Mouse (Mus musculus) ovary, postnatal 36 days (tissue): ENCODE measurements at regions not wholly inside any gene's neighbourhood (a gene's known extent, or its start where the extent isn't known, plus 50 kb on each side); places are given as distances from the start of the nearest gene placed in this dataset.
"Not testable (repeated sequence)": the region's sequence is repeated elsewhere in the genome, so short reads cannot be mapped to it uniquely, and the experiment has no call there.

ENCODE experiments used
- DNase-seq: peaks from one replicate; pipeline ENCODE4 v3.0.0; 2022; ENCODE audit warnings: low spot score, mixed read lengths

DNA sequence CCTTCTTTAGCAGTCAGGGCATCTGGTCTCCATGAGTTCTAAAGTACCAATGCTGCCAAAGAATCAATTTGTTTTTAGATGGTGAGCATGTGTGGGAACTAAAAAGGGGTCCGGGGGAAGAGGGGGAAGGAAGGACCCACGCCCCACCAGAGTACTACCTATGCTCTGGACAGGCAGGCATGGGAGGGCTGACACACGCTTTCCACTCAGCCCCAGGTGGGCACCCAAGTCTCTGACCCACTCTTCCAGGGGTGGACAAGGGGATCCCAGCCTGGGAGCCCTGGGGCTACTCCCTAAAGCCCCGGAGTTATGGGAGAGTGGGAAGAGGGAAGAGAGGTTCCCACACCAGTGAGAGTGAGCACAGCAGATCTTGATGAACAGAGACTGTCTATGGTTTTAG is 1446.9 kb downstream of the Zfp704 start:
- DNase-seq: no peak

DNA sequence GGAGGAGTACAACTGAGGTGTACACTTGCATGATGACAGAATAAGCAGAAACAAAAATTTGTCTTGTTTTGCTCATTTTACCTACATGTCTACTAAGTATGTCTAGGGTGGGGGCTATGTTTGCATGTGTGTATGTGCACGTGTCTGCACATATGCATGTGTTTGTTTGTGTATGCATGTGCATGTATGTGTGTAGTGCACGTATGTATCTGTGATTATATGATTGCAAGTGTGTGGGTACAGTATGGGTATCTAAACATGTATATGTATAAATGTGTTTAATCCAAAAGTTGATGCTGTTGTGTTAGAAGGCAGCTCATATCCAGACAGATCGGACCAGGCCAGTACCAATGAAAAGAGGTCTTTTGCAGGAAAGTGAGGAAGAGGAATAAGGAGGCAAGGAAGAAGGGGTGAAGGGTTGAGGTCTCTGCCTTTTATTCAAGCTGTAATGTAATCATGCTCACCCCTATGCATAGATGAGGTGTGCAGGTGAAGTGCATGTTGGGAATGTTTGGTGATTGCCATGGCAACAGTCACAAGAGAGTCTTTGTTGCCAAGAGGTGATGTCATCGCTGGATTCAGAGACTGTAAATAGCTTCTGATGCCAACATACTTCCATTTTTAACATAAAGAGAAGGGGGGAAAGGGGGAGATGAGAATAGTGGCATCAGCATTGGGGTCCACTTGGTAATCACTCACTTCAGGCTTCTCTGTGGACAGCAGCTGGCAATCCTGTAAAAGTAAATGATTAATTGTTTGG is 1447.7 kb downstream of the Zfp704 start:
- no peak for DNase-seq

DNA sequence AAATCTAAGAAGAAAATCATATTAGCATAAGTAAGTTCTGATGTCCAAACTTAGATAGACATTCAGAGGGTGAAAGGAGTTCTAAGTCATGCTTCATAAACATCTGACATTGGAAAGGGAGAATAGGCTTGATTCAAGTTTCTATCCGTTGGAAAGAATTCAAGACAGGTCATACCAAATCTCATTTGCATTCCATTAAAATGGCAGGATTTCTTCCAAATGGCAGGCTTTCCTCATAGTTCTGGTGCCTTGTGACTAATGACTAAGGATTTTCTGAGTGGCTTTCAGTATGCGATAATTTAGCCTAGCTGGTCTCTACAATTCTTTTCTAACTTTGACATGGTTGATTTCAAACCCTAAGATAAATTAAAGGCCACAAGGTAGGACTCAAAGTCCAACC is 1466.9 kb downstream of the Zfp704 start:
- no peak for DNase-seq

DNA sequence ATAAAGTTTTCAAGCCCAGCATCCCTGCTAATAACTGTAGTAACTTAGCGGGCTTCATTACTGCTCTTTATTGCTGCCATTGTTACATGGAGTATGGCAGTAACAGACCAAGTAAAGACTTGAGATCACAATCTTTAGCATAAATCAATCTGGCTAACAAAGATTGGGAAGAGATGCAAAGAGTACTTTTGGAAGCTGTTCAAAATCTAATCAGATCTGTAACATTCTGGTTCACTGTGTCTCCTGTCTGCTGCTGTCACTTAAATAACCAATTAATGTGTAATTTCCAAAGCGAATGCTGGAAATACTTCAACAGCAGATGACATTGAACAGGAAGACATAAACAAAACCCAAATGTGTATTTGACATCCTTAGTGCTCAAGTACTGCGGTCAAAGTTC is 1467.7 kb downstream of the Zfp704 start:
- no peak for DNase-seq

DNA sequence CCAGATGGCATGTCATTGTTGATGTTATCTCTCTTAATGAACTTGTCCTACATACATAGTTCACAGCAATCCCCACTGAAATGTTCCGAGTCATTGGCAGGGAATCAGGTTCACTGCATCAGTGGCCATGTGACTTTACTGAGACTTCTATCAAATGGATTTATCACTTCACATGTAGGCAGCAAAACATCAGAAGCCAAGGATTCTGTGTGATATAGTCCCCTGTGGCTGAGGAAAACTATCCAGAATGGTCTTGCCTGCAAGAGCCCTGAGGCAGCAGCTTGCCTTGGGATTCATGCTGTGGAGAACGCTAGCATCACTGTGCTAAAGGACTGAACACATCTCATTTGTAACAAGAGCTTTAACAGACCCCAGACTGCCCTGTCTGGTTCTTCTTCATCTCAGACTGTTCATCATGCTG is 1468.2 kb downstream of the Zfp704 start:
- DNase-seq: no peak

DNA sequence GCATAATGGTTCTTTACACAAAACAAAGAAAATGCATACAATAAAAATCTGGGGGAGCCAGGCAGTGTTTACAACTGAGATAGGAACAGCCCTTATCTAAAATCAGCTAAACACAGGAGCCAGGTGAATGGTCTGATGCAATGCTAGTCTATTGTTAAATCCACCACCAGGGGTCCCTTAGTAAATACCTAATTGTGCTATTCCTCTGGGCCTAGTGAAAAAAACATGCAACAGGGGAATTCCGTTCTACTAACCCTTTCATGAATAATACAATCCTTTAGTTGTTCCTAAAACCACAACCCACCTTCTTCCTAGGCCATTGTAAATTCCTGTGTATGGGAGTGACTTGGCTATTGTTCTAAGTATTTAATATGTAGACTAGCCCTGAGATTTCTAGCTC is 1486.2 kb downstream of the Zfp704 start:
- not testable (repeated sequence) for DNase-seq

DNA sequence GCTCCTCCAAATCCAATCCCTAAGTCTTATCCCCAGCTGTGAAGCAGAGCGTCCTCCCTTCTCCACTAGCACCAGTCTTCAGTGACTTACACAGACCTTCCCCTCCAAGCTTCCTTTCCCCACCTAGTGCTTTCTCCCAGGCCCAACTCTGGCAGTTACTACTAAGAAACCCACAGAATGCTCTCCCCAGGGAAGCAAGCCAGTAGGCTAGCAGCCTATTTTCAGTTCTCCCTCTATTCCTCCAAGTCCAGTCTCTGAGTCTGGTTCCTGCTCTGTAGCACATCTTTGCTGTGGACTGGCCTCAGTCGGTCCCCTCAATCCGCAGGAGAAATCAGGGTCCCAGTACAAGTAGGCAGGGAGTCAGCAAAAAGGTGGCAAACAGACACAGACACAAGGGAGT is 1486.7 kb downstream of the Zfp704 start:
- DNase-seq: no peak

DNA sequence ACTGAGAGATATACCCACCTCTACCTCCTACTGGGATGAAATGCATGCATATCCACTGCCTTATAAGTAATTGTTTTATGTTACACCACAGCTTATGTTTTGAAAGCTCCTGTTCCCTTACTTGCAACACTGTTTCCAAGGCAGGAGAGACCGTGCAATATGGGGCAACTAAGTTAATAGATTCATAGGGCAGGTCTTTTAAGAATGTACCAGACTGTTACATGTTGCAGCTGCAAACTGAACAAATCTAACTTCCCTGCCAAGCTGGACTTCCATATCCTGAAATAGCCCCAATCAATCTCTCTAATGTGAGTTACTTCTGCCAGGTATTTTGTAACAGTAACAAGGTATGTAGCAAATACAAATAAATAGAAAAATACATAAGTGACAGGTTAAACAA is 1478.0 kb upstream of the 1700008P02Rik start:
- DNase-seq: no peak

DNA sequence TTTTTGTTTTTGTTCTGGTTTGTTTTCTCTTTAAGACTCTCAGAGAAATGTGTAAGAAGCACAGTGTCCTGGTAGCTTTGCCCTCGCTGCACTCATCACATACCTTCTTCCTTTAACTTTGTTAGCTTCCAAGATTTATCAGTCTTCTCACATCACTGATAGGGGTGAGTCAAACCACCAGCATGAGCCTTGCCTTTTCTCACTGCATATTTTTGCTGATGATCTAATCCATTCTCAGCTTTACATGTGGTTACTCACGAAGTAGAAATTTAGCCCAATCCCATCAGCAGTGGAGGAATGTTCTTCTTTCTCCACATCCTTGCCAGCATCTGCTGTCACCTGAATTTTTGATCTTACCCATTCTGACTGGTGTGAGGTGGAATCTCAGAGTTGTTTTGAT is 1464.5 kb upstream of the 1700008P02Rik start:
- no peak for DNase-seq

DNA sequence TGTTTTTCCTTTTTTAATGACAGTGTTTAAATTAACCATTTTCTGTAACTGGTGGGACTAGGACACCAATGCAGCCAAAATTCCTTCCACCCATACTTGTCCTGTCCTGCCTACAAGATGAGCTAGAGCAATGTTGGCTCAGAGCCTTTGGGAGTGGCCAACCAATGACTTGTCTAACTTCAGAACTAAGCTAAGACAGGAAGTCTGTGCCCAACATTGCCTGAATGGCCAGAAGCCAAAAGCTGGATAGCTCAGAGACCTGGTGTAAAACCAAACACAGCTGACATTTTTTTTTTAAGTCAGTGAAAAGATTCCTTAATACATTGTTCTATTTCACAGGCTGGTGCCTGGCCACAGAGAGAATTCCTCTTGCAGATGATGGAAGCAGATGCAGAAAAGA is 1433.5 kb upstream of the 1700008P02Rik start:
- DNase-seq: no peak

DNA sequence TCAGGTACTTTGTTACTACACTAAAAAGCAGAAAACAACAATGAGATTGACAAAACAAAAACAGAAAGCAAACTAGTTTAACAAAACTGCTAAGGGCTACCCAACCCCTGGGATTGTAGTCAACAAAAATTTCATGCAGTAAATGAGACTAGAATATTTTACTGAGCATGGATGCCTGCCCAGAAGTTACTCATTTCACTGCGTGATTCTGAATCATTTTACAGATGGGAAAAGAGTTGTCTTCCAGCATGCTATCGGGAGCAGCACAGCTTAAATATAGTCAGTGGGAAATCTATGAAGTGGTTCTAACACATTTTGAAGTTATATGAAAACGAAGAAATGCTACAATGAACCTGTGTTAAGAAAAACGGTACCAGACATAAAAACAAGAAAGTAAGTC is 1430.9 kb upstream of the 1700008P02Rik start:
- DNase-seq: no peak

DNA sequence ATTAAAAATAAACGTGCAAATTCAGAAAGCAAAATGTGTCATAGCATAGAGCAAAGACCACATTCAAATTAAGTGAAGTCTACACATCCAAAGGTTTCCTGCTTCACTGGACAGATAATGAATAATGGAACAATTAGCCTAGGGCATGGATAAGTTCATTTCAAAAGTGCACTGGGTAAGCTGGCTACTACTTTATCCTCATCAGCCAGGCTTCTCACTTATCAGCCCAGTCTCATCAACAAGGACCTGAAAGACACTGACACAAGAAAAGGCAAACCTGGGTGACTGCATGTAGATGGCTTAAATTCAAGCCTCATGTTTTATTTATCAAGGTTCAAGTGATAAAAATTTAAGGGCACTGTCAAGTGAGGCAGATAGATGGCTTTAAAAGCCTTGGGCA is 1429.5 kb upstream of the 1700008P02Rik start:
- DNase-seq: no peak

DNA sequence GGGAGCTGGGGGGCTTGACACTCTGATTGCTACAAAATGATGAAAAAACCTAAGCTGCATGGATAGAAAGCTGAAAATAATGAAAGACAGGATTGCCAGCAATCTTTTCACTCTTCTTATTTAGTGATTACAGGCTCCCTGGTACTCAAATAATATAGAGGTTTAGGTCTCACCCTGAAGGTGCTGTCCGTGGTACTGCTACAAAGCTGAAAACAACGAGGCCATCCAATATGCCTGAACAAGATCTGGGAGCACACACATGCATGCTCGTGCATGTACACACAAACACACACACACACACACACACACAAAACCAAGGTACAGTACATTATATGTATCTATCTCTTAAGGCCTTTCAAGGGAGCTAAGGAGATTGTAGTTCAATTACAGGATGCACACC is 1426.1 kb upstream of the 1700008P02Rik start:
- DNase-seq: no peak

DNA sequence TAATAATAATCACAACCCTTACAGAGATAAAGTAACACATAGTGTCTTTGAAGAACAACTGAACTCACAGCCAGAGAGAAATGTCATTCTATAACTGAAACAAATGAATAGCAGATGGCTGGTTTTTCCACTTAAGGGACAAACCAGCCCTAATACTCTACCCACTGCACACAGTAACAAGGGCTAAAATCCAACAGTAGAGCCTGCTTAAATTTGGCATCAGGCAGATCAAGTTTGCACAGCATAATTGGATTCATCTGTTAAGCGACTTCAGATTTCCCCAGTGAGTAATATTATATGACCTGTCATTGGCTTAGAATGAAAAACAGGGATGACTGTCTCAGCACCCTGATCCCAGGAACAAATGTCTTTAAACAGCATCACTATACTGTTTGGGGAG is 1416.5 kb upstream of the 1700008P02Rik start:
- no peak for DNase-seq

DNA sequence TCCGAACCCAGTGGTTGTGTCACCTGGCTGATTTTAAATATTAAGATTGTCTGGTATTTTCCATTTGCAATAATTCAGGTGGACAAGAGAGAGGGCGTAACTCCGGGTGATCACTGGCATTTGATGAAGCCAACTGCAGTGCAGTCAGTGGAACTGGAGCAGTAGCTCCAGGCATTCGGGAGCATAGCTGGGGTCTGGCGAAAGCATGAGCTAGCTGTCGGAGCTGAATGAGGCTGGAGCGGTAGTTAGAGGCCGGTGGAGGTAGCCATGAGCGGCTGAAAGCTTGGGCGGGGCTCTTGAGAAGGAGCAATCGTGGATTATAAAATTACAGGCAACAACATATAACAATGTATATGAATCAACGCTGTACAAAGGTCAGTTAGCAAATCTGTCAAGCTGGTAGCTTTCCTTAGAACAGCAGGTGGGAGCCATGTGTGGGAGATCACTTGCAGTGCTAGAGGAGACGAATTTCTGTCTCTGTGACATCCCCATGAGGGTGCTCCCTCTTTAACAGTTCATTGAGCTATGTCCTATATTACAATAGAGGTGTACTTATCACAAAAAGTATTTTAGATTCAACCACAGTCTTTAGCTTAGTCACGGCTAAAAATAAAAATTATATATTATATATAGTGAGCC is 1415.0 kb upstream of the 1700008P02Rik start:
- no peak for DNase-seq

DNA sequence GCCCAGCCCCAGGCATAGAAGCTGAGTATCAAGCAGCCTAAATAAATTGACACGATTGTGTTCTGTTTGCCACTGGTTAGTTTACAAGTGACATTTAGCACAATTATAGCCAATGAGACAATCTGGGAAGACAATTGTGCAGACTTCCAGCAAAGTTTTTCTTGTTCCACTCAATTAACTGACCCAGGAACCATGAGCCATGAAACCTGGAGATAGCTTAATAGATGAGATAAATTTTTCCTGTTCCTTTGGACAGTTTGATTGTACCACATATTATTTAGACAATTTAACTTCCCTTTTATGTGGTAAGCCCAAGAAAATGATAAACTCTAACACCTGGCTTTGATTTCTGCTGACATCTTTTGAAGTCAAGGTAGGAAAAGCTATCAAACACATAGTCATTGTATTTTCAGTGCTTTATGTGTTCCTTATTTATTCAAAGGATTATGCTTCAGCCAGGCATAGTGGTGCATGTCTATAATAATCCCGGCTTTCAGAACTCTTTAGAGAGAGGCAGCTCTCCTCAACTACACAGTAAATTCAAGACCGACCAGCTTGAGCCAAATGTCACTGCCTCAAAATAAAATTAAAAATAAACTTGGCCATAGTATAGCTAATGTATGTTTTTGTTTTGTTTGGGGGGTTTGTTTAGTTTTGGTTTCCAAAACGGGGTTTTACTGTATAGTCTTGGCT is 1406.2 kb upstream of the 1700008P02Rik start:
- no peak for DNase-seq

DNA sequence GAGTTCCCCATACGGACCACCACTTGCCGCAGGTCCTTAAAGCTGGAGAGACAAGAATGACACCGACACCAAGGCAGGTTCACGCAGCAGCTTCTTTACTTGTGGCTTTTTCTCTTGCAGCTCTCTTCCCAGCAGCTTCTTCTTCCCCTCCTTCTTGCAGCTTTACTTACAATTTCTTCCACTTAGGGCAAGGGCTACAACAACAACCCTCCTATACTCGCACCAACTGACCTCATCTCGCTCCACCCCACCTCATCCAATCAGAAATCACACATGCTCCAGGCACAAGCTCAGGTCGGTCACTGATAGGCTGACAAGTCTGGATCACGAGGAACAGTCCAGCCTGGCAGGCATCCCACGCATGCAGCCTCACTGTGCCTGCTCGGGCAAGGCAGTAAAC is 1402.4 kb upstream of the 1700008P02Rik start:
- DNase-seq: no peak

DNA sequence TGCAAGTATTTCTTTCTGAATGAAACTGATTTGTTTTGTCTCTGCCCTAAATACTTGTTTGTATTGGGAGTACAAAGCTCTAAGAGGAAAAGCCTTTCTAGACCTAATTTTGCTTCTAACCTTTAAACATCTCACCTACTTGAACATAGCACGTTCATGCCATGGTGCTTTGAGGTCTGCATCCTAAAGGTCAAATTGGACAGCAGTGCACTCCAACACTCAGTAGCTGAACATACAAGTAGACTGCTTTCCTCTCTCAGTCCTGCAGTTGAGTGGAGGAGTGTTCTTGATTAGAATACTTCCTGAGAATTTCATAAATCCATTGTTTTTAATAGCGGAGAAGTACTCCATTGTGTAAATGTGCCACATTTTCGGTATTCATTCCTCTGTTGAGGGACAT is 1397.2 kb upstream of the 1700008P02Rik start:
- no peak for DNase-seq

DNA sequence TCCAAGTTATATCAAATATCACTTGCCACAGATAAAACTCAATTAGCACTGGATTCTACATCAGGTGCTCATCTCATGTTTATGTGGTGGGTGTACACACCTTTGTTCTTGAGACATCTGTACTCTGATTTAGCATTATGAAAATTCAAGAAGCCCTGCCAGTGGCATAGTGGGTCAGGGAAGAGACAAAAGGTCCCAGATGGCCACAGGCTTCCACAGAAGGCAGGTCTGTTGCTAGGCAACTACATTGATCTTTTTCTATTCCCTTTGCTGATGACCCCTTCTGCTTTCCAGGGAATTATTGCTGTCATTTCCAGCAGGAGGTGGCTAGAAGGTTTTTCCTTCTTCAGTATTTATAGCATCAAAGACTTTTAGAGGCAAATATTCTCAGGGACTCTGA is 1396.7 kb upstream of the 1700008P02Rik start:
- DNase-seq: no peak

DNA sequence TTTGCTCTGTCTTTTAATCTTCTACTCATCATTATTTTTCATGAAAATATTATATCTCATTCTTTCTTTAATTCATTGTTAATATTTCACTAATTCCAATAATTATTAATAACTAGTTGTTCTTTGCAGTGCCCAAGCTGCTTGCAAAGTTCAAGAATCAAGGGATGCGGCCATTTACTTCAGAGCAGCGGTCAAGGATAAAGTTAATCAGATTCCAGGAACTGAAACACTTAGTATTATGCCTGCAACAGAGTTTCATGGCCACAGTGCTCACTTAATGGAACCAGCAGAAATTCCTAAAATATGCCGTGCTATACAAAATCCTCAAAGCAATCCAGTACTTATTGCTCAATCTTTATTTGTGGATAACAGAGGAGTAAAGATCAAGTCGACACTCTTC is 1389.7 kb upstream of the 1700008P02Rik start:
- no peak for DNase-seq

DNA sequence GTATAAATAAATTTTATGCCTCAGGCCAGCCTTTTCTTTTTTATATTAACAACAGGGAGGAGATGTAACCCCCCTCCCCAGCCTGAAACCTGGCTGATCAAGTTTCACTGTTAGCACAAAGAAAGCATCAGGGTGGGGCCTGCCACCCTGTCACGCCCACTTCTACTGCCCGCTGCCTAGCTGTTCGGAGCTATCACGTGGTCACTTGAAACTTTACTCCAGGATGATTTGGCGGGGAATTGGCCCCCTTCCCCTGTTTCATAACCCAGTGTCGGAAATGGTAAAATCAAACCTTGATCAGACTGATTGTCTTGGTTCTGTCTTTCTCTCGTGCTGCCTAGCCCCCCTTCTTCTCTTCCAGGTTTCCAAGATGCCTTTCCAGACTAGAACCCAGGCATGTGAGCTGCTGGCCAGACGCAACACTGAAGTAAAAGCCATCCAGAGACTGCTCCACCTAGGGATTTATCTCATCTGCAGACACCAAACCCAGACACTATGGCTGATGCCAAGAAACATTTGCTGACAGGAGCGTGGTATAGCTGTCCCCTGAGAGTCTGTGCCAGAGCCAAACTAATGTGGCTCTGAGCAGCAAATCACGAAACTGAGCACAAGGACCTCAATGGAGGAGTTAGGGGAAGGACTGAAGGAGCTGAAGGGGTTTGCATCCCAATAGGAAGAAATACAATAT is 1386.6 kb upstream of the 1700008P02Rik start:
- no peak for DNase-seq

DNA sequence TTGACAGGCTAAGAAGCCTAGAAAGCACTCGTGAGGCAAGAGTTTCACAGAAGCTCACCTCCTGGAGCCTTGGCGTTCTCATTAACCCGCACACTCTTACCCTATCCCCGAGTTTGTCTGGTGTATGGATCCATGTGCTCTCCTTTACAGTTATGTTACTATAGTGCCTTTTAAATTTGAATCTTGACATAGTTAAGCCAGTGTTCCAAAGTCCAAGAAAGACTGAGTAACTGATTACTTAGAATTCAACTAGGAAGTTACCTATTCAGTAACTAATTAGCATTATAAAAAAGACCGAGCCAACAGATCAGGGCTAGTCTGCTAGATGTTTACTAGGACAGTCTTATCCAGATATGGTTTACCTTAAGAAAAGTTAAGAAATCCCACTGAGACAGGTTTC is 1386.0 kb upstream of the 1700008P02Rik start:
- no peak for DNase-seq

DNA sequence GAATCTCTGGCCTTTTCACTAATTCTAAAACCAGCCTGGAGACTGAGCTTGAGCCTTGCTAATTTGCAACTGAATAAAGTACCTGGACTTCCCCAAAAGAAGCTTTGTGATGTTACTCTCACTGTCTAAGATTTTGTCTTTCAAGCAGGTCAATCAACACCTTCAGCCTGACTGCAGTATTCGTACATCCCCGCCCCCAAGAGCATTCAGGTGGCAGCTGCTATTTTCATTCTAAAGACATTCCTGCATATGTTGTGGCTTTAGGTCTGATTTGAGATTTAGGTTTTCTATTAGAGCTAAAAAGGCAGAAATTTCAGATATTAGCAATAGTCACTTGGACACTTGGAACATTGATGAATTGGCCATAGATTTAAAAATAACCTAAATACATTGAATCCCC is 1385.4 kb upstream of the 1700008P02Rik start:
- DNase-seq: not testable (repeated sequence)
